Mouse (Mus musculus): ENCODE data around the gene Hpca.

Hpca gene

DNA sequence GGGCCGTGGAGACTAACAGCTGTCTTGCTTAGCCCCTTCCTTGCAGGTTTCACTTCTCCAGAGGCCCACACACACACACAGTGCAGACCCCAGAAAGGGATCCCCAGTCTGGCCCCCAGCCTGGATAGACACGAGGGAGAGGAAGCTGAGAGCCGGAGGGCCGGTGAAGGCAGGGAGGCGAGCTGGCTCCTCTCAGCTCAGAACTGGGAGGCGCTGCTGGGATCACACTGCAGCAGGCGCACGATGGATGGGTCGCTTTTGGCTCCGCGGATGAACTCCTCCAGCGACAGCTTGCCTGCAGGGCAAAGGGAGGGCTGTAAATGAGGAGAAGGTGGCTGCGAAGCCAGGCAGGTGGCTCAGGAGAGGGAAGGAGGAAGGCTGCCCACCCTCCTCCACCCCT, 9.6 kb downstream of the Hpca start:
- no peak for ATAC-seq (ENCODE audit: insufficient number of reproducible peaks, low FRiP score, low TSS enrichment)

DNA sequence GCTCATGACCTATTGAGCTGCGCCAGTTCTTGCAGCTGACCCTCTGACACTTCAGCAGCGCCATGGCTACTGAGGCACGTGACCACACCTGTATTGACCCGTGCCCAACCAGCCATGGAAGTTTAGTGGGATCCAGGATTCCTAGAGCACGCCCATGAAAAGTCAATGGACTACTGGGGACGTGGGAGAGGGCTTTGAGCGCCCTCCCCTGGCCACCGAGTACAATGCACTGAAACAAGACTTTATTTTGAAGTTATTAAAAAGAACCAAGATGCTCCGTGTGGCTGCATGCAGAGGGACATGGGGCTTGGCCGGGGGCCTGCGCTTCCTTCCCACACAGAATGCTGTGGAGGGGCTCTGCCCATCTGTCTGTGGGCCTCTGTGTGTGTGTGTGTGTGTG, 10.5 kb downstream of the Hpca start:
- no peak for ATAC-seq (ENCODE audit: insufficient number of reproducible peaks, low FRiP score, low TSS enrichment)

DNA sequence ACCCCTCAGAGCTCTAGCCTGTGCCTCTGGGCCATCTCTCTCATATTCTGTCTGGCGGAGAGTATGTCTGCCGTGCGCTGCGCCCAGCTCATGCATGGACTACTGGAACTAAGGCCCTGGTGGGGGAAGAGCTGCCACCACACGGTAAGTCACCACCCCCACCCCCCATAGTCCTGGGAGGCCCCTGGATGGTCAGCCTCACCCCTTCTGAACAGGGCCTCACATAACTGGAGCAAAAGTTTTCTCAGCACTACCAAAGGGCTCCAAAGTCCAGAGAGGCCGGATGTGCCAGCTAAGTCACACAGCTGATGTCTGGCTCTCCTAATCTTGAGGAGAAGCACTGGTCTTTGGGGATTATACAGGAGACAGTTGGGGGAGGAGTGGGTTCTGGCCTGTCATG, 11.0 kb downstream of the Hpca start:
- no peak for ATAC-seq (ENCODE audit: insufficient number of reproducible peaks, low FRiP score, low TSS enrichment)

DNA sequence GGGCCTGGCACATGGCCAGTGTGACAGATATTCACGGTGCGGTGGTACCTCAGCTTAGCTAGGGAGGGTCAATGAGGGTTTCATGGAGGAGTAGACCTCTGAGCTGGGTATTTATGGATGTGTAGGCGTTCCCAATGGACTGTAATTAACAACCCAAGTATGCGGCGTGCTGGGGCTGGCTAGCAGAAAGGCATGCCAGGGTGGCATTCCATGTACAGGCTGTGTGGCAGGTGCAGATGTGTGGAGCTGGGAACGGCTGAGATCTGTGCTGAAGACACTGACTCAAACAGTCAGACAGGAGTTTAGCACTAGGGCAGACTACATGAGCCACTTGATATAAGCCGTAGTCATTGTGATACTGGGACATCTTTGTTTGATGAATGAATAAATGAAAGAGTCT, 13.2 kb downstream of the Hpca start:
- no peak for ATAC-seq (ENCODE audit: insufficient number of reproducible peaks, low FRiP score, low TSS enrichment)

DNA sequence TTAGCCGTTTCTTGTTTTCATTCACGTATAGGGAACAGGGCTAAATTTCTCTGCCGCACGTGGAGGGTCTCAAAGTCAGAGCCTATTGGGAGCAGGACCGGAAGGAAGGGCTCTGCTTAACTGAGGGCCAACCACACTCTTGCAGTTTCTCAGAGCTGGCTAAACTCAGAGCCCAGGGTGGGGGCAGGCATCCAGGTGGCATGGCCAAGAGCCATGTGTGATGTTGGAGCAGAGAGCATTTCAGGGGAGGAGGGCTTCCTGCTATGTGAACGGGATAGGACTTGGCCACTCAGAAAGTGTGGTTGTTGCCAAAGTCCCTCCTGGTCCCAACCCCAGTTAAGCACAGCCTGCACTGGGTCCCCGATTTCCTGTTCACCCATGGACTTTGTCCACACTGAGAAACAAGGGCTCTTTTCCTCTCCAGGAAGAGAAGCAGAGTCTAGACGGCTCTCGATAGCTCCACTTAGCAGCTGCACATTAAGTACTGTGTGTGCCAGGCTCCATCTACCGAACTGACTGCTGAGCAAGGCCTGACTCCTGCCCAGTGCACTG, 14.4 kb downstream of the Hpca start:
- ATAC-seq (ENCODE audit: insufficient number of reproducible peaks, low FRiP score, low TSS enrichment): no peak

DNA sequence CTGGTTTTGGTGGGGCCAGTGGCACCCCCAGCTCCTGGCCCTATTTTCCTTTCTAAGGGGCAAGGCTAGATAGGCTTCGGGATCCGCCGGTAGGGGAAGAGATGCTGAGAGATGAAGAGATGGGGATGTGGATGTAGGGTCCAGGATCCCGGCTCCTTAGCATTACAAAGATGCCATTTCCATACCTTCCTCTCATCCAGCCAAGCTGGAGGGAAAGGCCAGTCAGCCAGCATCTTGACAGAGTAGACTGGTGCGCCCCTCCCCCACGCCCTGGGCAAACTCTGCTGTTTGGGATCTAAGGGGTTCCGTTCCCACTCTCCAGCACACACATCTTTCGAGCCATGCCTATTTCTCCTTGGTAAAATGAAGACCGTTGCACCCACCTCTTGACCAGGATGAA, 15.8 kb downstream of the Hpca start:
- ATAC-seq (ENCODE audit: insufficient number of reproducible peaks, low FRiP score, low TSS enrichment): no peak

DNA sequence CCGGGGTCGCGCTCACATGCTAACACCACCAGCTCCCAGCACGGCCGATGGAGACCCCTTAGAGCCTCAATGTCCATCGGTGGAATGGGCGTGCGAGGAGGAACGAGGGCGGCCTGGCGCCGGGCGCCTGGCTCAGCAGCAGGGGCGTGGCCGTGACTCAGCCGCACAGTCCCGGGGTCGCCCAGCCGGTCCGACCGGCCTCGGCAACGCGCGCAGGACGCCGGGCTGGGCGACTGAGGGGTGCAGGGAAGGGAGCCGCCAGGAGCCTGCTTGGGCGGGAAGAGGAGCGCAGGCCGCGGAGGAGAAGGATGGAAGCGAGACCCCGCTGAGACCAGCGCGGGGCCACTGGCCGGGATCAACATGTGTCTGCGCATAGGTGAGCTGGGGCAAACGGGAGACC, 16.5 kb downstream of the Hpca start, which contains the start of gene Tmem54:
Tmem54 (plus strand) TSS at position 193 of the 400 bp plus-strand sequence.
- no peak for ATAC-seq (ENCODE audit: insufficient number of reproducible peaks, low FRiP score, low TSS enrichment)

DNA sequence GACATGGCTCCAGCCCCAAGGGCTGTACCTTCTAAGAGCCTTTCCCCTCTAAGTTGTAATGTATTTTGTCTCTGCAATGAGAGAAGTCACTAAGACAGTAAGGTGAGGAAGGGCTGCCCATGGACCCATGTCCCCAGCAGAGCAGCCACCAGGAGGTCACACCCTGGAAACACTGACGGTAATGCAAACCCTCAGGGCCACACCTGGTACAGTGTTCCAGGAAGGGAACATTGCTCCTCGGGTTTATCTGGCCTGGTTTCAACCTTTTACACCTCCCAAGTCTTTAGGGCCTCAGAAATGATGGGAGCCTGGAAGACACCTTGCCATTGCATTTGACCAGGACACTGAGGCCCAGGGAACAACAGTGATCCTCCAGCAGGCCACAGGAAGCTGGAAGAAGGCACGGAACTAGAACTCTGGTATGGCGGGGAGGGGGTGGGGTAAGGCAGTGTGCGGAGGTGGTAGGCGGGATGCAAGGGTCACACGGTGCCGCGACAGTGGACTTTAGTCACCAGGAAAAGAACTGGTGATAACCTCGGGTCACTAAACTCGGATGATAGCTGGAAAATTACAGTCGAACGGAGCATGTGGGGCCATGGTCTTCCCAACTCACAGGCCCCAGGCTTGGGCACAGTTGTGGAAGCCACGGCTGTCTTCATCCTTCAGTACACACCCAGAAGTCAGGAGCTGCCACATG, 19.6 kb downstream of the Hpca start:
- no peak for ATAC-seq (ENCODE audit: insufficient number of reproducible peaks, low FRiP score, low TSS enrichment)

DNA sequence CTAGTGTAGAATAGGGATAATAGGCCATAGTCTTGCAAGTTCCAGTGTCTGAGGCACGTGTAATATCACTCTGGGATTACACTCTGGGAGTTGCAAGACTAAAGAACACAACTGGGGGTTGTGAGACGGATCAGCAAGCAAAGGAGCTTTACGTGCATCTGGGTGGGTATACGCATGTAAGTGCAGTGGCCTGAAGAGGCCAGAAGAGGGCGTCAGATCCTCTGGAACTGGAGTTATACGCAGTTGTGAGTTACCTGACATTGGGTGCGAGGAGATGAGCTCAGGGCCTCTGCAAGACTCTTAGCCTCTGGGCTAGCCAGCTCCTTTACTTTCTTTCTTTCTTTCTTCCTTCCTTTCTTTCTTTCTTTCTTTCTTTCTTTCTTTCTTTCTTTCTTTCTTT, 24.8 kb downstream of the Hpca start:
- no peak for ATAC-seq (ENCODE audit: insufficient number of reproducible peaks, low FRiP score, low TSS enrichment)

DNA sequence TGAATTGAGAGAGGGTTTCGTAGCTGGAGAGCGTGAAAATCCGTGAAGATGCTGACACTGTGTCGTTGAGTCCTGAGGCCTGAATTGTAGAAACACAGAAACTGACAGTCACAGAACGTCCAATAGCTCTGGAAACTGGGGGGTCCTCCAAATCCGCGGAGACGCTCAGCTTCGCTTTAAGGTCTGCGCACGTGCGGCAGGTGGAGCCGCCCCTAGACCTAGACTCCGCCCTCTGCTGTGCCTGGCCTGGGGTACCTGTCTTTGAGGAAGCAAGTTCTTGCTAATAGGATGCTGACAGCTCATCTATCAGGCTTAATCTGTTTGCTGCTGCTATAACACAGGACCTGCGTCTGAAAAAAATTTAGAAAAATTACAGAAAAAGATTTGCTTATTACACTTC, 26.6 kb downstream of the Hpca start:
- no peak for ATAC-seq (ENCODE audit: insufficient number of reproducible peaks, low FRiP score, low TSS enrichment)

DNA sequence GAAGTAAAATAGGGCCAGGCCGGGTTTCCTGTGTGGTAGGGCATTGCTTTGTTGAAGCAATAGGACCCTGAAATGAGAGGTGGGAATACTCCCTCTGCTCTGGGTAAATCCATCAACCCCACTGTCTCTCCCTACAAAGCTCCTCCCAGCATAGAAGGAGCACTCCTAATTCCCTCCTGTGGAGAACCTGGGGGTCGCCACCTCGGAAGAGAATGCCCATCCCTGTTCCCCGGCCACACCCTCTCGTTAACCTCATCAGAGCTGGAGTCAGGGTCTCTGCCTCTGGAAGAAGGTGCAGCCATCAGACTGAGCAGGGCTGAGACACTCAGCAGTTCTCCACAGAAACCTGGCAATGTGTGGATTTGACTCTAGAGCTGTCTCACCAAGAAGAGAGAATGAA, 34.0 kb downstream of the Hpca start:
- ATAC-seq (ENCODE audit: insufficient number of reproducible peaks, low FRiP score, low TSS enrichment): no peak

DNA sequence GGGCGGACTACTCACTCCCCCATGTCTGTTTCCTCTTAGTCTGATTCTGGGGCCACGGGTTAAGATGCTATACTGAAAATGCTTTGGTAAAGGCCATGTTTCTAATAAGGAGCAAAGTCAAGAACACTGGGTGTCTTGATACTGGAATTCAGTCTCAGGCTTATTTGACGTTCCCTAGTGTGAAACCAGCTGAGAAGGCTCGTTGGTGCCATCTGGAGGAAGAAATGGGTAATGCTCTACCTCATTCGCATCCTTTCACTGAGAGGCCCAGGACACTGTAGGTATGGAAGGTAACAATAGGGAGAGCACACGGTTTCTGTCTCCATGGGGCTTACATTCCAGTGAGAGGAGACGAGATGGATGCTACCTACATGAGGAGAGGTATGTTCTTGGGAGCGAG, 35.8 kb downstream of the Hpca start:
- peak; percentile 43; the same call in 1 of the 2 replicates for ATAC-seq (ENCODE audit: insufficient number of reproducible peaks, low FRiP score, low TSS enrichment)

DNA sequence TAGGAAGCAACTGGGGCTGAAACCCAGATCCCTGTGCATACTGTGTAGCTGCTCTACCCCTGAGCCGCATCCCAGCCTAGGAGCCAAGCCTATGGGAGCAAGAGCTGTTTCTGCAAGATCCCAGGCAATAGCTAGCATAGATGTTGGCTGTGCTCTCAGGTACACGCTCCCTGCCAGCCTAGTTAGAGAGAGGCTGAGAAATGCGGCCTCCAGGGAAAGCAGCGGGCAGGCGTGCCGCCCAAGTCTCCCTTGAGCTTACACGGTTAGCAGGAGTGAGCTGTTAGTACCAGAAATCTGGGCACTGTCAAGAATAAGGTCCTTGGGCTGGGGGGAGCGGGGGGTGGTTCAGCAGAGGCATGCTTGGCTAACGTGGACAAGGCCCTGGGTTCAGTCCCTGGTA, 36.9 kb downstream of the Hpca start:
- ATAC-seq (ENCODE audit: insufficient number of reproducible peaks, low FRiP score, low TSS enrichment): no peak

DNA sequence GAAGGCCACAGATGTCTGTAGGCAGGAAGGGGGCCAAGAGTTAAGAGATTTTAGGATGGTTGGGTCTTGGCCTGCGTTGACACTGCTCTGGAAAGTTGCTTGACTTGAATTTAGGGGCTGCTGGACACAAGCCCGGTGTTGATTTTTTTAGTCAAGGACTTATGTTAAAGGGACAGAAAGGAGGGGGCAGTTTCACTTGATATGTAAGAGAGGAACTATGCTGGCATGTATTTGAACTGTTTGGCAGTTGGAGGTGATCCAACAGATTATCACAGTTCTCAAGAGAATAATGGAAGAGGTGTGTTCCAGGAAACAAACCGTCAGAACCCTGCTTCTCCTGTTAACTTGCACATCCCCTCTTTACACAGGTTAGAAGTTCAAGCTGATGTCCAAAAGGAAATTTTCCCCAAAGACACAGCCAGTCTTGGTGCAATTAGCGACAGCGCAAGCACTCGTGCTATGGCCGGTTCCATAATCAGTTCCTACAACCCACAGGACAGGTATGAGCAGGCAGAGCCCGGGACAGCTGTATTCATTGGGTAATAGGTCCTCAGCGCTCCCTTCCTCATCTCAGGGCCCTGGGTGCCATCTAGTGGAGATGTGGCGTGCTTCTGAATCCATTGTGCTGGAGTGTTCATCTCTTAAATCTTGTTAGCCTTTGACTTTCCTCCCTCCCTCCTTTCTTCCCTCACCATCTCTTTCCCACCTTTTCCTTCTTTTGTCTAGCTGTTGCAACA, 39.3 kb downstream of the Hpca start:
- ATAC-seq (ENCODE audit: insufficient number of reproducible peaks, low FRiP score, low TSS enrichment): 0 out of 2 replicates have a peak, but pooled peaks have one; percentile 49

DNA sequence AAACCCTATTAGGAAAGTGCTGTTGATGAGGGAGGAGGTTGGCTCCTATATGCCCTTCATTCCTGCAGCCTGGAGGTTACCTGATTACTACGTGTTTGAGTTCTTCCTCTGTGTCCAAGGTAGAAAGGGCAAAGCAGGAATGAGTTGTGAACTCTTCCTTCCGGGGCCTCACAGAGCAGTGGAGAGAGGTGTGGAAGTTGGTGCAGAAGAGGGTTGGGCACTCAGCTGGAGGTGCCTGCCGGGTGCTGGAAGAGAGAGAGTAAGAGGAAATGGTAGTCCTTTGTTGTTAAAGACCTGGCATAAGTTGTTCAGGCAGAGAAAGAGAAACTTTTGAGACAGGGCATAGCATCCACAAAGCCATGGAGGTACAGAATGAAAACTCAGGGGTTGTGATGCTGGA, 39.9 kb downstream of the Hpca start:
- ATAC-seq (ENCODE audit: insufficient number of reproducible peaks, low FRiP score, low TSS enrichment): no peak

DNA sequence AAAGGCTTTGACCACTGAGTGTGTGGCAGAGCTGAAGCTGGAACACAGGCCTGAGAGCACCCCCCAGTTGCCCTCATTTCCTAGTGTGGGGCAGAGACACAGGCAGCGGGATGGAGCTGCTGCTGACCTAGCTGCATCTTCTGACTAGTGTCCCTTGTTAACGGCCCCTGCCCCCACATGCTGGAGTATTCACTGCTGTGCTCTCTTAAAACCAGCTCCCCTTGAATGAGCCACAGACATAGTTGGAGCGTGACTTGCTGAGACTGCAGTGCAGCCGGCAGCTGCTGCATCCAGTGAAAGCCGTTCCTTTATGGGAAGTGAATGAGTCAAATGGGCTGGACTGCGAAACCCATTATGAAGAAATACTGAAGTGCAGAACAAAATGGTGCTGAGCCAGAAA, 40.3 kb downstream of the Hpca start:
- ATAC-seq (ENCODE audit: insufficient number of reproducible peaks, low FRiP score, low TSS enrichment): peak; percentile 71; the same call in 1 of the 2 replicates

DNA sequence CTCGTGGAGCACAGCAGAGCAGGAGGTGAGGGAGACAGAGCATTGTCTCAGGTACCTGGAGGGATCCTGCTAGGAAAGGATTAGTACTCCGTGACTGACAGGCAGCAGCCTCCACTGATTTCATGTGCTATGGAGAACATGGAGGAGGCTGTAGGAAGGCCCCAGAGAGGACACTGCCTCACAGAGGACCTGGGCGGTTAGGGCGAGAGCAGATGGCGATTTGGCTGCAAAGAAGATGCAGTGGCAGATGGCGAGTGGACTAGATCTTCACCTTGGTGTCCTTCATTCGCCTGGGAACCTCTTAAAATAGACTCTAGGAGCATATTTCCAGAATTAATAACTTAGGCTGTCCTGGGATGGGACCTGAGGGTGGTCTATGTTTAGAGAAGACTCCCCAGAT, 40.8 kb downstream of the Hpca start:
- ATAC-seq (ENCODE audit: insufficient number of reproducible peaks, low FRiP score, low TSS enrichment): peak; percentile 90

DNA sequence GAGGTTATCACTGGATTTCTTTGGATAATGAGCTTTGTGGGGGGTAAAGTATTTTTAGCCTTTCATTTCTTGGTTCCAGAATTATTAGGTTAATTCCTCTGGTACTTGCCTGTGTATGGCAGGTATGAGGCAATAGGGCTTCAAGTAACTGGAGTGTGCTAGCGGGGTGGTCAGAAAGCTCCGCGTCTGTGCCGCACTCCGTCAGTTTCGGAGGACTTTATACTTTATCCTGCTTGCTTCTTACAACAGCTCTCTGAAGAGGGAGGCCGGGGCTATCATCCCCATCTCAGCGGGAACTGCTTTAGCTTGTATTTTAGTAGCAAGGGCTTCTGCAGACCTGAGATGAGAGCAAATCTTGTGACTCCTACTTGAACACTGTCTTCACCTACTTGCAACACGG, 42.7 kb downstream of the Hpca start:
- ATAC-seq (ENCODE audit: insufficient number of reproducible peaks, low FRiP score, low TSS enrichment): no peak

DNA sequence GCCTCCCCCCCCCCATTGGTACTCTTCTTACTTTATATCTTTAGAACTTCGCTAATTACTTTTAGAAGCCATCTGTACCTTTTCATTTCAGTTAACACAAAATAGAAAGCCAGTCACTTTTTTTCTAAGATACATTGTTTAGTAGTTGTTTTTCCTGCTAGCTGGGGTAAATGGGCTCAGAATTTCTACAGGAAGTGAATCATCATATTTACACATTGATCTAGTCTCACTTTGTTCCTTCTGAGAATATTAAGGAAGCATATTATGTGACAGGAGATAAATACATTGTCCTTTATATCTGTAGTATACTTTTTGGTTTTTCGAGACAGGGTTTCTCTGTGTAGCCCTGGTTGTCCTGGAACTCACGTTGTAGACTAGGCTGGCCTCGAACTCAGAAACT, 53.0 kb downstream of the Hpca start:
- ATAC-seq (ENCODE audit: insufficient number of reproducible peaks, low FRiP score, low TSS enrichment): no peak

DNA sequence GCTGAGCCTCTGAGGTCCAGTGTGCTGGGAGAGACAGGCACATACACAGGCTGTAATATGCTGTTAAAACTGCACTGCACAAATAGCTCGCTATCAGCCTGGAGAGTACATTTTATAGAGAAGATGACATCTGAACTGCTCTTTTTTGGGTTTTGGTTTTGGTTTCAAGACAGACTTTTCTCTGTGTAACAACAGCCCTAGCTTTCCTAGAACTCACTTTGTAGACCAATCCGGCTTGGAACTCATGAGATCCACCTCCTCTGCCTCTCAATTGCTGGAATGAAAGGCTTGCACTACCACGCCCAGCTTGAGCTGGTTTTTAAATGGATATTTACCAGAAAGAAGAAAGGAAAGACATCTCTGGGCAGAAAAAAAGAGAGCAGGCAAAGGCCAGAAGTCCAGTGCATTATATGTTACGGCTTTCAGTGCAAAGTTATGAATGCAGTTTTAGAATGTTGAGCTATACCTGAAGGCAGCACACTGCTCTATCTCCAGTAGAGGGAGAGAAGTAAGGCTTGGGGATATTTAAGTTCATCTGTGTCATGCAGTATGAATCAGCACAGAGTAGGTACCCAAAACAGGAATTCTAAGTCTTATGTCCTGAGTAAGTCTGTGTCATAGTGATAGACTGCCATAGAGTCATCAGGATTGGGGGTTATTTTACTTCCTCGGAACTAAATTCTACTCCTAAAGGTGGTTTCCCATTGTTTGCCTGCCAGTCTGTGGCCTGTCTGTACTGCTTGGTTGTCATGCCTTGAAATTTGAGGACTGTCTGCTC, 54.0 kb downstream of the Hpca start:
- no peak for ATAC-seq (ENCODE audit: insufficient number of reproducible peaks, low FRiP score, low TSS enrichment)

DNA sequence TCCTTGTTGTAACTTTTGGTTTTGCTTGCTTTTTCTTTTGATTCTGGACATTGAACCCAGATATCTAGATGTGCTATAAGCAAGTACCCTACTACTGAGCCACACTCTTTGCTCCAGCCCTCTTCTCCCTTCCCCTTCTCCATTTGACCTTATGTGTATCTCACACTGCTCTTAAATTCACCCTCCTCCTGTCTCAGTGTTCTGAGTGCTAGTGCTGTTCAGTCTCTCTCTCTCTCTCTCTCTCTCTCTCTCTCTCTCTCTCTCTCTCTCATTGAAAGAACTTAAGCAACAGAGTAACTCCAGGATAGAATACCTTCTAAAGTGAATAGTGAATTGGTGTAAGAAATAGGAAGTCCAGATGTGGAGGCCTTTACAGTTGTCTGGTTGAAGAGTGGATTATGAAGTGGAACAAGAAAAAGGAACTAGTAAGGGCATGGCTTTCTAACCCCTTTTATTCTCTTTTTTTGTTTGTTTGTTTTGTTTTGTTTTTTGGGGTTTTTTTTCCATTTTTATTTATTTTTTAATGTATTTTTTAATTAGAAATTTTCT, 56.1 kb downstream of the Hpca start:
- ATAC-seq (ENCODE audit: insufficient number of reproducible peaks, low FRiP score, low TSS enrichment): no peak

All from cerebellum, adult (tissue).